Mouse (Mus musculus) bone marrow, adult 2 months (tissue): ENCODE measurements around the gene Gm3250. TPM values are rescaled to one million over a fixed set of nuclear protein-coding genes. Genes with fewer than 3 reads are reported as not detected.
"Not testable (repeated sequence)": the region's sequence is repeated elsewhere in the genome, so short reads cannot be mapped to it uniquely, and the experiment has no call there.

ENCODE experiments used
- H3K27ac ChIP-seq: fragments of 200-500 bp; 2 replicates; pipeline ENCODE4 v1.5.1; 2012; ENCODE audit warnings: low read depth, mild to moderate bottlenecking, control low read depth, inconsistent platforms, low read length; ENCODE audit not compliant: control insufficient read depth, poor library complexity, insufficient read depth
- H3K4me1 ChIP-seq: fragments of 200-500 bp; 2 replicates; pipeline ENCODE4 v1.6.1; 2011; ENCODE audit warnings: low read length; ENCODE audit not compliant: control insufficient read depth, insufficient read depth
- H3K4me3 ChIP-seq: fragments of 200-500 bp; replicated peaks from 2 replicates; pipeline ENCODE3; 2011; ENCODE audit warnings: mild to moderate bottlenecking, low read depth, low read length, control low read depth; ENCODE audit not compliant: control insufficient read depth
- CTCF ChIP-seq: fragments of 200-500 bp; IDR thresholded peaks from 2 replicates; pipeline ENCODE4 v1.5.1; 2011; ENCODE audit warnings: low read length, control low read depth; ENCODE audit not compliant: control insufficient read depth, insufficient read depth
- POLR2A ChIP-seq: fragments of 200-500 bp; IDR thresholded peaks from 2 replicates; pipeline ENCODE4 v1.6.1; 2011; ENCODE audit warnings: low read depth, mild to moderate bottlenecking, control low read depth, low read length, borderline replicate concordance; ENCODE audit not compliant: control insufficient read depth
- WGBS: fragments of 180-500 bp; shearing (Covaris S2); methylation state at CpG from one replicate; pipeline ENCODE4 v1.1.7; 2018; 5-methylcytosine and 5-hydroxymethylcytosine counted together
- polyA plus RNA-seq: library from polyadenylated mRNA; stranded (reverse); fragments of >200 nt; gene quantifications from 2 replicates; pipeline ENCODE4 v1.2.4, GENCODE M21; 2011; ENCODE audit warnings: low replicate concordance; ENCODE audit not compliant: missing spikeins, insufficient read depth, insufficient read length

The Gm3250 gene
- polyA plus RNA-seq, 1 experiment = not detected

GRCm38 (mm10) chr10:77797677-77798076, 15.3 kb upstream of the Gm3250 start:
- no peak overlapping the region for H3K27ac ChIP-seq
- WGBS = 46% methylated on average over 3 of the region's 3 CpGs
- no peak overlapping the region for H3K4me3 ChIP-seq
- no peak for TF ChIP-seq CTCF
- no peak for TF ChIP-seq POLR2A
- H3K4me1 ChIP-seq = no peaks in the 10 kb centered on the region

GRCm38 (mm10) chr10:77794976-77795375, 12.6 kb upstream of the Gm3250 start, which contains the start of gene Gm9639:
Gene Gm9639 (minus strand): TSS chr10:77795076.
- Histone ChIP-seq H3K4me3 (no peak within 1 kb of the TSS), H3K27ac (no peak within 1 kb of the TSS), H3K4me1 (no peaks in the 10 kb centered on the region)
- no peak for TF ChIP-seq CTCF
- TF ChIP-seq POLR2A = no peak
- 52% methylated on average over 2 of the region's 2 CpGs for WGBS

- H3K4me3 ChIP-seq = no peak overlapping the region
- WGBS = 67% methylated on average over 2 of the region's 2 CpGs
- no peak overlapping the region for H3K27ac ChIP-seq
- TF ChIP-seq POLR2A (no peak), CTCF (no peak)
- H3K4me1 ChIP-seq = no peaks in the 10 kb centered on the region
Observed at GRCm38 (mm10) chr10:77788621-77789020, 6.3 kb upstream of the Gm3250 start.

- not testable (repeated sequence) for H3K4me1 ChIP-seq, H3K4me3 ChIP-seq, H3K27ac ChIP-seq
- 78% methylated on average over 1 of the region's 1 CpGs for WGBS
Observed at GRCm38 (mm10) chr10:77787876-77788275, 5.5 kb upstream of the Gm3250 start, which contains the start of gene Gm7137. Gene Gm7137 (minus strand): TSS chr10:77788200.

- 82% methylated on average over 3 of the region's 3 CpGs for WGBS
- H3K4me3 ChIP-seq, H3K27ac ChIP-seq, H3K4me1 ChIP-seq: not testable (repeated sequence)
Observed at GRCm38 (mm10) chr10:77783396-77783795, 1.1 kb upstream of the Gm3250 start.

GRCm38 (mm10) chr10:77776844-77777243, 5.5 kb downstream of the Gm3250 start, which contains the start of gene Gm7138:
Gene Gm7138 (minus strand): TSS chr10:77776944.
- H3K4me1 ChIP-seq, H3K4me3 ChIP-seq, H3K27ac ChIP-seq: not testable (repeated sequence)
- 63% methylated on average over 1 of the region's 1 CpGs for WGBS

GRCm38 (mm10) chr10:77772142-77772541, 10.2 kb downstream of the Gm3250 start:
- H3K27ac ChIP-seq, H3K4me3 ChIP-seq, H3K4me1 ChIP-seq: not testable (repeated sequence)
- WGBS = 92% methylated on average over 2 of the region's 3 CpGs

GRCm38 (mm10) chr10:77771225-77771624, 11.1 kb downstream of the Gm3250 start, which contains the start of gene Gm3238:
Gene Gm3238 (minus strand): TSS chr10:77771325.
- not testable (repeated sequence) for H3K27ac ChIP-seq, H3K4me1 ChIP-seq, H3K4me3 ChIP-seq
- 88% methylated on average over 1 of the region's 1 CpGs for WGBS

GRCm38 (mm10) chr10:77769727-77770126, 12.6 kb downstream of the Gm3250 start:
- no peak overlapping the region for H3K27ac ChIP-seq
- TF ChIP-seq POLR2A (no peak), CTCF (no peak)
- H3K4me1 ChIP-seq = no peaks in the 10 kb centered on the region
- H3K4me3 ChIP-seq = no peak overlapping the region
- WGBS = 78% methylated on average over 1 of the region's 1 CpGs

GRCm38 (mm10) chr10:77759582-77759981, 22.8 kb downstream of the Gm3250 start, which contains the start of gene Gm3233:
Gene Gm3233 (minus strand): TSS chr10:77759682.
- H3K4me3 ChIP-seq, H3K27ac ChIP-seq, H3K4me1 ChIP-seq: not testable (repeated sequence)
- no CpG with 5 or more reads among the region's 1 CpGs for WGBS
